Mouse (Mus musculus) cerebellum, adult 9-11 months (tissue): ENCODE measurements around the gene Bbip1.

Experiments used
- DNase-seq: peaks from one replicate; pipeline ENCODE4 v3.0.0; 2022

Bbip1 gene

DNA sequence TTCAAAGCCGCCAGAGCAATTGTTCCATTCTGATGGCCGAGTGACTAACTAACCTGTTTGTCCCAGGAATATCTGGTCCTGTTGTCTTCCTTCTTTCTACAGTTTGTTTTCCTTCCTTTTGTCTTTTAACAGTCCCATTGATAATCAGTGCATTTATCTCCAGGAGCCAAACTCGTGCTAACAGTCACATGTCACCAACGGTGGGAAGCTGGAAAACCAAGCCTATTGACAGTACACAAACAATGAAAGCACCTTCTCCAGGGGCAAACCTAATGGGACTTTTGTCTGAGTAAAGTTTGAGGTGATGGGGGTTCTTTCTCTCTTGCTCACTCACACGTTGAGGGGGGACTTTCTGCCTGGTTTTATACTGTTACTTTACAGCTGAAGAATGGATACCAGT lies 54.2 kb downstream of the Bbip1 start:
- DNase-seq = no peak

DNA sequence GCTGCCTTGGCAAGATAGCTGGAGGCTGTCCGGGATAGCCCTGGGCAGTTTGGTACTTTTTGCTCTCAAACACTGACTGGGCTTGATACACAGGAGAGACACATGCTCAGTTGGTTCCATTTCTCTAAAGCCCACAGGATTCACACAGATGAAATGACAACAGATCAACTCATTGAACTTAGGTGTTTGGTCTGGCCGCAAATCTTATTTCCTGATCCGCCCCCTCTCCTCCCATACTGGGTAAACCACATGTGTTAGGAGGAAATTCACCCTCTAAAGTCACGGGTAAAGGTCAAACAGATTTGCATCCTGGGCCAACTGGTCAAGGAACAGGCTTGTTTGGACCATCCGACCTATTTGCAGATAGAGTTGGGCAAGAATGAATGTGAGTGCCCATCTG lies 54.9 kb downstream of the Bbip1 start:
- DNase-seq = no peak

DNA sequence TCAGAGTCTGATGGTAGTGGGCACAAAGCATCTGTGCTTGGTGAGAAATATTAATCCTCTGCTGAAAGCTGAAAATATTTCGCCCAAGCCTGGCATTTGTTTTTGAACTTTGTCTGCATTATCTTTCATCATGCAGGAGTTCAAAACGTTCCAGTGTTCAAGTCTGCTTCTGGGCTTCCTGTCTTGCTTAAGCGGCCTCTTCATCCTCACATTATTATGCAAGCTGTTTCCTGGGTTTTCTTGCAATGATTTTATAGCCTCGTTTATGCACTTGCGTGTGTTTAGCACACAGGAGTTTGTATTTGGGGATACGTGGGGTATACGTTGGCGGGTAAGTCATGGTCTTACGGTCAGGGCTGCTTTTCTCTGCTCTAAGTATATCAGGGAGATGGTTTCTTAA lies 56.1 kb downstream of the Bbip1 start:
- no peak for DNase-seq

DNA sequence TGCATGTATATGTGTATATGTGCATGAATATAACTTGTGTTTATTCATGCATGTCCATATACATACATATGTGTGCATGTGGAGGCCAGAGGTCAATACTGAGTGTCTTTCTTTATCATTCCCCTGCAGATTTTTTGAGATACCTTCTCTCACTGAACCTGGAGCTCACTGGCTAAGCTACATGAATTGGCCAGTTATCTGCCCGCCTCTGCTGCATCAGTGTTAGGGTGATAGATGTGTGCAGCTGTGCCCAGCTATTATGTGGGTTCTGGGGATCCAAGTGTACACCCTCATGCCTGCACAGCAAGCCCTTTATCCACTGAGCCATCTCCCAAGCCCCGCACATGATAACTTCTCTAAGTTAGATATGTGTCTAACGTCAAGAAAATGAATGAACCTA lies 56.6 kb downstream of the Bbip1 start:
- DNase-seq = no peak

DNA sequence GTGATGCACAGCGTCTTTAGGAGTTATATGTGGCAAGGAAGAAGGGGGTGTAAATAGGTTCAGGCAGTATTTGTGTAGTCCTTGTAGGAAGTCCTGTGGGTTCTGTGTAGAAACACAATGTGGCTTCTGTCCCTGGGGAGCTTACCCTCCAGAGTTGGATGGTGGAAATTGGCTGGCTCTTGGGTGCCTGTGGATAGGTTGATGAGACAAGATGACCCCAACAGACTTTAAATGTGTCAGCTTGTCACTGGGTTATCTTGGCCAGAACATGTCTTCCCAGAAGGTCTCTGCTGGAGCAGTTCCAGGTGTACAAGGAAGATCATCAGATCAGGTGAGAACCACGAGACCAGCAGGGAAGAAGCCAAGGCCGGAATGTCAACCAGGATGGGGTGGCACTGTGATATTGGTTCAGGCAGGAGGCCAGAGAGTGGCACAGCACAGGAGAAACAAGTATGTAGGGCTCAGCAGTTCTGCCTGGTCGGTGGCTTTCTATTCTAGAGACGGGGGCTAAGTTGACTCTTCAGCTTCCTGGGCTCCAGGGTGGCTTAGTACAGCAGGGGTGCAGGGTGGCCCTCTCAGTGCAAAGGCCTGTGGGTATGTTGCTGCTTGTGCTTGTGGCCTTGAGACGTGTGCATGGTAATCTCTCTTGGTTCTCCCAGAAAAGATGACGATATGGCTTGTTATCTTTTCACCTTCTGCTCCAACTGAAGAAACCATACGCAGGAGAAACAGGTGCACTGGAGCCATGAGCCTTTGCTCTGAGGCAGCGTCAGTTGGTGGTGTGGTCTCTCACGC lies 57.7 kb downstream of the Bbip1 start:
- peak; percentile 47 for DNase-seq

DNA sequence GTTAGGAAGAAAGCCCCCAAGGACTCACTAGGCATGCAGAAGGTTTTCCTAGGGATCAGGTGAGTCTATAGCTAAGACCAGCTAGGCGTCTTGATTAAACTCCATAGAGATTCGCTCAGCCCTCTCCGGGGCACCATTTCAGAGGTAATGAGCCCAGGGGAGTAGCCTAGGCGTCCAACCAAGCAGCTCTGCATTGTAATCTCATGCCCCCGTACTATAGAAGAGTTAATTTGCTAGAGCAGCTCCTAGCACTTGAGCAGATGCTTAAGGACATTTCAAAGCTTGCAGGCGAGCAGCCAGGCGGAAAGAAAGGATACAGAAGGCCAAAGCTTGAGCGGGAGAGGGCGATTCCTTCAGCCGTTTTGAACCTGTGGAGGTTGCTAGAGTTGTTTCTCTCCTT lies 59.0 kb downstream of the Bbip1 start:
- no peak for DNase-seq

DNA sequence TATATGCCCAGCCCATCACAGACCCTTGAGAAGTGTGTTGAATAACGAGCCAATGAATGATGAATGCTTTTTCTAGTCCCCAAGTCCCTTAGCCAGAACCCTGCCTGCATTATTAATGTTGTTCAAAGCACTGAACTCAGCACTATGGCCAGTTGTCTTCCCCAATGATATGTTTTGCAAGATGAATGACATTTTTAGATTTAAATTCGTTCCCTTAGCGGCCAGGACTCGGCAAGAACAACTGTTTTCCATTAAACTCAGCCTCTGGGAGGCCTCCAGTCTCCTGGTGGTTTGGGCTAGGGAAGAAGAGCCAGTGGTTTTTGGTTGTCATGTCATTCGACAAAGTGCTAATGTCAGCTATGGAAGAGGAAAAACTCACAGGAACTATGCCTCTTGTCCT lies 62.6 kb downstream of the Bbip1 start:
- DNase-seq = no peak

DNA sequence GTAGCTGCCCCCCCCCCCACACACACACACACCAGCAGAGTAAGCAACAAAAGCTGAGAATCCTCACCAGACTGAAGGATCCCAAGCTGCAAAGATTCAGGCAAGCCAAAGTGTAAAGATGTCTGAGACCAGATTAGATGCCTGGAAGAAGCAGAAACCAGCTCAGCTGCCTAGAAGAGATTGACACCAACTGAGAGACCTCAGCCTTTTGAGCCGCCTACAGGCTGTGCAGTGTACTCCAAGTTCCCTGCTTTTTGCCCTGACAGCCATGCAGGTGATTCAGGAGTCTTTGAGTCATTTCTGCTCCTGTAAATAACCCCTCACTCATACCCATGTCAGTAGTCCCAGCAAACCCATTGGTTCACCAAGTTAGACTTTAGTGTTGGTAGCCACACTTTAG lies 64.0 kb downstream of the Bbip1 start:
- DNase-seq = no peak
